Mouse (Mus musculus) left cerebral cortex, postnatal 25 days (tissue): ENCODE data around the gene Chd6. TPM values are rescaled to one million over a fixed set of nuclear protein-coding genes. Genes with fewer than 3 reads are reported as not detected.

Source experiments
- DNase-seq, 2 experiments: peaks; one replicate each; pipeline ENCODE4 v3.0.0; 2022; ENCODE audit warnings: low spot score in 2 of 2, mixed read lengths in 1 of 2
- intact Hi-C: fragments of 180-260 bp; cut with DNase I; formaldehyde crosslinking; loops from one replicate; pipeline ENCODE4 v1.15.1; 2025
- total RNA-seq, 2 experiments: library from RNA; stranded (reverse); gene quantifications; 2 replicates each; pipeline ENCODE4 v1.2.3; 2021

Gene Chd6
- total RNA-seq, 2 experiments from 2014 or later = 56.9 to 67.5 TPM

- intact Hi-C loops = no loop called here
- DNase-seq = no peak
These were observed 155.6 kb downstream of the Chd6 start for GRCm38 (mm10) chr2:160953131-160953873.

- intact Hi-C loops = no loop called here
- peak in 1 of 2 experiments; percentile 57 for DNase-seq
These were observed 157.3 kb downstream of the Chd6 start for GRCm38 (mm10) chr2:160951595-160951994.

- intact Hi-C loops = loop anchor here (5.0 kb wide), 1 partner anchor 340 kb away; no protein-coding TSS in a partner anchor
- DNase-seq = no peak
These were observed 166.4 kb downstream of the Chd6 start for GRCm38 (mm10) chr2:160942443-160942842.

- DNase-seq = no peak
- intact Hi-C loops = loop anchor here (5.0 kb wide), 1 partner anchor 339 kb away; no protein-coding TSS in a partner anchor
These were observed 167.8 kb downstream of the Chd6 start for GRCm38 (mm10) chr2:160940930-160941709.

GRCm38 (mm10) chr2:160934451-160934850 lies 174.4 kb downstream of the Chd6 start:
- intact Hi-C loops = no loop called here
- DNase-seq = no peak

GRCm38 (mm10) chr2:160933890-160934289 lies 175.0 kb downstream of the Chd6 start:
- intact Hi-C loops = no loop called here
- no peak for DNase-seq

- intact Hi-C loops = no loop called here
- DNase-seq = peak in 1 of 2 experiments; percentile 45
These were observed 175.9 kb downstream of the Chd6 start for GRCm38 (mm10) chr2:160932981-160933380.

GRCm38 (mm10) chr2:160932325-160932724 lies 176.6 kb downstream of the Chd6 start:
- DNase-seq = no peak
- intact Hi-C loops = no loop called here

GRCm38 (mm10) chr2:160931378-160931777 lies 177.5 kb downstream of the Chd6 start:
- intact Hi-C loops = no loop called here
- no peak for DNase-seq

GRCm38 (mm10) chr2:160925203-160925602 lies 183.7 kb downstream of the Chd6 start:
- DNase-seq = no peak
- intact Hi-C loops = no loop called here

- no peak for DNase-seq
- intact Hi-C loops = no loop called here
These were observed 187.6 kb downstream of the Chd6 start for GRCm38 (mm10) chr2:160921285-160921684.

- intact Hi-C loops = no loop called here
- no peak for DNase-seq
These were observed 190.0 kb downstream of the Chd6 start for GRCm38 (mm10) chr2:160918930-160919215.

GRCm38 (mm10) chr2:160918154-160918929 lies 190.5 kb downstream of the Chd6 start:
- DNase-seq = no peak
- intact Hi-C loops = no loop called here

- intact Hi-C loops = no loop called here
- peak in 1 of 2 experiments; percentile 49 for DNase-seq
These were observed 191.6 kb downstream of the Chd6 start for GRCm38 (mm10) chr2:160917313-160917712.

- intact Hi-C loops = no loop called here
- no peak for DNase-seq
These were observed 192.2 kb downstream of the Chd6 start for GRCm38 (mm10) chr2:160916714-160917113.

GRCm38 (mm10) chr2:160915821-160916610 lies 192.9 kb downstream of the Chd6 start:
- intact Hi-C loops = no loop called here

GRCm38 (mm10) chr2:160914656-160915055 lies 194.2 kb downstream of the Chd6 start:
- intact Hi-C loops = no loop called here
- no peak for DNase-seq

More at GRCm38 (mm10) chr2:160915821-160916610, 192.9 kb downstream of the Chd6 start:
- peak; percentile 12 to 35 for DNase-seq

GRCm38 (mm10) chr2:160912231-160912671 lies 196.6 kb downstream of the Chd6 start, which contains the start of gene Emilin3:
TSS of gene Emilin3 (minus strand) at chr2:160912328.
- intact Hi-C loops = no loop called here
- DNase-seq = no peak

GRCm38 (mm10) chr2:160911558-160912201 lies 197.2 kb downstream of the Chd6 start:
- intact Hi-C loops = no loop called here
- DNase-seq = no peak
